Comparison of ENCODE assay signal across 32 mouse cellular contexts in the genomic region with DNA sequence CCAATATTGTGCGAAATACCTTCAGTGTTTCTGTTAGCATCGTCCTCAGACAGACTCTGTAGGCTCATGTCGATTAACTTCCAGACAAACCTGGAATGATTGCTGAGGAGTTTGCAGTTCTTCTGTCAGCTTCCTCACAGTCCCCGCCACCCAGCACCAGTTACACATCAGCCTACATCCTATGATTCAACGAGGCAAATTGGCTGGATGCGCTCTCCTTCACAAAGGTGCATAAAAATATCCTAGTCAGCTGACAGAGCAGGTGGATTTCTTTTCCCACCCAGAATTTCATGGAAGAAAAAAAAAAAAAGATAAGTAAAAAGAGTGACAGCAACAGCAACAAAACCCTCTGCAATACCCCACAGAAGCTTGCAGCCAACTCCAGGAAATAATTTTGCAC.
A peak's percentile ranks its signal among the peaks of the same experiment; 100 is the strongest.
DNase-seq lines count a peak whose midpoint lies in the region; ATAC-seq lines count a peak whose summit lies in the region.
"Had no signal": no experiment of that assay in that cellular context is flagged by ENCODE, and none has a peak within 500 bp of the region (broad histone marks: within the 10 kb centered on the region; RNA-seq: fewer than 3 reads in every experiment).

No protein-coding gene starts in this region.

- WGBS in kidney, embryonic 16.5 days: 90% methylated on average over 6 of the region's 6 CpGs

- H3K9ac ChIP-seq in kidney, embryonic 16.5 days (replicated peaks; ENCODE audit: low read length): no peak overlapping the region
- H3K9ac ChIP-seq: forebrain, postnatal 0 days; heart, embryonic 13.5 days; limb, embryonic 15.5 days; liver, embryonic 13.5 days; midbrain, embryonic 12.5 days; neural tube, embryonic 12.5 days had no signal

- no peaks in the 10 kb centered on the region for H3K27me3 ChIP-seq in kidney, embryonic 16.5 days (ENCODE audit: insufficient read depth, low read length)
- H3K27me3 ChIP-seq: heart, embryonic 13.5 days; limb, embryonic 15.5 days; liver, embryonic 13.5 days; megakaryocyte, embryonic 14.5 days; midbrain, embryonic 12.5 days; neural tube, embryonic 12.5 days had no signal

- peak; percentile 66 to 80 for DNase-seq in frontal cortex, adult 2 months (ENCODE audit: extremely low spot score in 1 of 2, low spot score in 1 of 2)
- no peak for DNase-seq in frontal cortex, postnatal 10 days (ENCODE audit: low spot score in 2 of 2)
- DNase-seq in right cerebral cortex, adult 18-20 months: peak; percentile 85
- DNase-seq in right cerebral cortex, postnatal 4 days: no peak
- DNase-seq in right cerebral cortex, postnatal 14 days: peak; percentile 28
- no peak for DNase-seq in spleen, adult 12 weeks (ENCODE audit: low spot score)
- DNase-seq: adrenal gland, postnatal 14 days; cerebellum, adult 2 months; cerebellum, postnatal 14 days; forebrain, postnatal 0 days; gastrocnemius, postnatal 10 days; heart, postnatal 10 days; kidney, adult 2 months; kidney, postnatal 4 days; liver, embryonic 13.5 days; lung, adult 18-20 months; lung, postnatal 4 days; thymus, postnatal 4 days had no signal

- no peak overlapping the region for H3K27ac ChIP-seq in kidney, embryonic 16.5 days (ENCODE audit: low read length)
- H3K27ac ChIP-seq: heart, embryonic 13.5 days; hindbrain, embryonic 10.5 days; kidney, postnatal 0 days; limb, embryonic 10.5 days; limb, embryonic 15.5 days; liver, embryonic 13.5 days; midbrain, embryonic 12.5 days; neural tube, embryonic 12.5 days had no signal

- ATAC-seq in kidney, embryonic 16.5 days (ENCODE audit: low FRiP score, low TSS enrichment): no peak
- ATAC-seq: forebrain, postnatal 0 days; hindbrain, embryonic 16.5 days; lung, postnatal 0 days had no signal

- no peaks in the 10 kb centered on the region; the same call in 1 of the 2 replicates for H3K9me3 ChIP-seq in kidney, embryonic 16.5 days (ENCODE audit: low read length)
- H3K9me3 ChIP-seq: G1E; heart, embryonic 13.5 days; hindbrain, embryonic 10.5 days; limb, embryonic 10.5 days; limb, embryonic 15.5 days; liver, embryonic 13.5 days; megakaryocyte, embryonic 14.5 days; midbrain, embryonic 12.5 days; neural tube, embryonic 12.5 days had no signal

- H3K4me2 ChIP-seq in kidney, embryonic 16.5 days (replicated peaks; ENCODE audit: low read depth, low read length): no peak overlapping the region
- H3K4me2 ChIP-seq: heart, embryonic 13.5 days; limb, embryonic 15.5 days; liver, embryonic 13.5 days; midbrain, embryonic 12.5 days; neural tube, embryonic 12.5 days had no signal

- H3K4me3 ChIP-seq in kidney, embryonic 16.5 days (ENCODE audit: low read length): no peak overlapping the region
- H3K4me3 ChIP-seq: erythroblast, embryonic 14.5 days; heart, embryonic 13.5 days; hindbrain, embryonic 10.5 days; limb, embryonic 10.5 days; limb, embryonic 15.5 days; liver, embryonic 13.5 days; megakaryocyte, embryonic 14.5 days; midbrain, embryonic 12.5 days; myocyte; neural tube, embryonic 12.5 days had no signal

- no peaks in the 10 kb centered on the region for H3K4me1 ChIP-seq in kidney, embryonic 16.5 days (ENCODE audit: insufficient read depth, low read length)
- H3K4me1 ChIP-seq: limb, embryonic 10.5 days; limb, embryonic 15.5 days had no signal

- no peaks in the 10 kb centered on the region for H3K36me3 ChIP-seq in kidney, embryonic 16.5 days (ENCODE audit: insufficient read depth, low read length)
- H3K36me3 ChIP-seq: heart, embryonic 13.5 days; limb, embryonic 15.5 days; liver, embryonic 13.5 days; midbrain, embryonic 12.5 days; neural tube, embryonic 12.5 days had no signal

Comparison
In these comparisons a context has a peak if more than half of its experiments do, and no peak if none do; other contexts are left out.
1. DNase-seq: peak in frontal cortex, adult 2 months (2 of 2), right cerebral cortex, adult 18-20 months (single experiment) and right cerebral cortex, postnatal 14 days (single experiment); none in frontal cortex, postnatal 10 days (0 of 2), right cerebral cortex, postnatal 4 days (single experiment) and spleen, adult 12 weeks (single experiment).